Mouse (Mus musculus): ENCODE measurements around the gene Vmn1r157. TPM values are rescaled to one million over a fixed set of nuclear protein-coding genes. Genes with fewer than 3 reads are reported as not detected.
"Not testable (repeated sequence)": the region's sequence is repeated elsewhere in the genome, so short reads cannot be mapped to it uniquely, and the experiment has no call there.

The Vmn1r157 gene
- polyA plus RNA-seq (2015; fragmentation: Nextera tagmentation; extraction: Ambion mirVana), result not detected in 2 replicates

DNA sequence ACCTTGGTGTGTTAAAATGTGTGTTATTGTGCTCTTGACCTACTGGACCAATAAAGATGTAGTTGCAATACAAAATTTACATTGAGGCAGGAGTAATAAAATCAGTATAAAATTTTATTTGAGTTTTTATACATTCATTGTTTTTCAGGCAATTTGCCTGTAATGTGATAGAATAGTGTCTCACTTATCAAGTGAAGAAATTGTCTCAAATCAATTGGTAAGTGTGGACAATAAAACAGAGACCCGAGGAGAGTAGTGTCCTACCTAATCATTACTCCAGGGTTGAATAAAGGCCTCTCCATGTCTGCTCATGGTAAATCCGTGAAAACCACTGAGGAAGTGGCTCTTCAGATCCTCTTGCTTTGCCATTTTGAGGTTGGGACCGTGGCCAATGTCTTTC, at the start of gene Vmn1r157:
TSS of gene Vmn1r157 (plus strand) at position 301 of the 400 bp plus-strand sequence.
- H3K4me1 ChIP-seq; H3K27ac ChIP-seq; H3K4me2 ChIP-seq; H3K27me3 ChIP-seq (replicated peaks); H3K36me3 ChIP-seq (replicated peaks); H3K9ac ChIP-seq; H3K9me3 ChIP-seq; H3K4me3 ChIP-seq; ATAC-seq (replicated peaks): not testable (repeated sequence)
- WGBS, result 26% methylated on average over 2 of the region's 3 CpGs

DNA sequence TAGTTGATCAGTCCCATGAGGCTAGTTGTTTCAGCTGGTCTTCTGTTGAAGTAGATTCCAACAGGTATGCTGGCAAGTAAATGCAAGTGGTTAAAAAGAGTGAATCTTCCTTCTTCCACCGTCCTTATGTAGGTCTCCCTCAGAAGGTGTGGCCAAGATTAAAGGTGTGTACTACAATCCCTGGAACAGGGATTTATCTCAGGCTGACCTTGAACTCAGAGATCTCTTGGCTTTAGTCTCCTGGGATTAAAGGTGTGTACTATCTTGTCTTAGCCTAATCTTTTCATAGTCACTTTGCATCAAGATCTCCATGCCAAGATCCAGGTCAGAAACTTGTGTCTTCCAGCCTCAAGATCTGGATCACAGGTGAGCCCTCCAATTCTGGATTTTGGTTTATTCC, 41.9 kb upstream of the Vmn1r157 start, which contains the start of gene Gm4567:
TSS of gene Gm4567 (minus strand) at position 101 of the 400 bp plus-strand sequence.
- H3K9me3 ChIP-seq; H3K4me2 ChIP-seq; H3K27me3 ChIP-seq (replicated peaks); H3K9ac ChIP-seq; H3K4me3 ChIP-seq; H3K4me1 ChIP-seq; H3K27ac ChIP-seq; H3K36me3 ChIP-seq (replicated peaks); ATAC-seq (replicated peaks): not testable (repeated sequence)
- no CpG with 5 or more reads among the region's 1 CpGs for WGBS

DNA sequence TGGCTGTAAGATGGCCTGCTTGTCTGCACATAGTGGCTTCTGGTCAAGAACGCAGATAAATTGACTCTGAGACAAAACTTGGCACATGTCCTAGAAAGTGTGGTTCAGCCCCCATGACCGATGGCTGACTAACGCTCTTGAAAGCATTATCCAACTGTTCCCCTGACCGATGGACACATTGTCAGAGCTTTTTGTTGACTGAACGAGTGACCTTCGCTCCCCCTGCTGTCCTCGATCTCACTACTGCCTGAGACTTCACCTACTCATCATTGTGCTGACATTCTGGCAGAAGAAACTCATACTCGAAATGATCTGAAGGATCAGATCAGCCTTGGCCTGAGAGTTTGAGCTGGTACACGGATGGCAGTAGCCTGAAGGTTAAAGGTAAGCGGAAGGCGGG, 14.5 kb downstream of the Vmn1r157 start:
- H3K4me1 ChIP-seq; ATAC-seq (replicated peaks); H3K9ac ChIP-seq; H3K36me3 ChIP-seq (replicated peaks); H3K4me3 ChIP-seq; H3K27ac ChIP-seq; H3K9me3 ChIP-seq; H3K4me2 ChIP-seq; H3K27me3 ChIP-seq (replicated peaks): not testable (repeated sequence)
- 87% methylated on average over 7 of the region's 11 CpGs for WGBS

DNA sequence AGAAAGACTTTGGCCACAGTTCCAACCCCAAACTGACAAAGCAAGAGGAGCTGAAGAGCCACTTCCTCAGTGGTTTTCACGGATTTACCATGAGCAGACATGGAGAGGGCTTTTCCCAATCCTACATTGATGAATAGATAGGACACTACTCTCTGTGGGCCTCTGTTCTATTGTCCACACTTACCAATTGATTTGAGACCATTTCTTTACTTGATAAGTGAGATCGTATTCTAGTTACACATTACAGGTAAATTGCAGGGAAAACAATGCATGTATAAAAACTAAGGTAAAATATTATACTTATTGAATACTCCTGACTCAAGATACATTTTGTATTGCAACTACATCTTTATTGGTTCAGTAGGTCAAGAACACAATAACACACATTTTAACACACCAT, 29.2 kb downstream of the Vmn1r157 start, which contains the start of gene Vmn1r158:
TSS of gene Vmn1r158 (minus strand) at position 101 of the 400 bp plus-strand sequence.
- H3K4me2 ChIP-seq; H3K4me3 ChIP-seq; H3K27ac ChIP-seq; H3K9ac ChIP-seq; ATAC-seq (replicated peaks); H3K36me3 ChIP-seq (replicated peaks); H3K27me3 ChIP-seq (replicated peaks); H3K4me1 ChIP-seq: not testable (repeated sequence)
- 53% methylated on average over 2 of the region's 2 CpGs for WGBS
- H3K9me3 ChIP-seq, result peaks cover 16% of the 10 kb centered on the region

Other genes with a start within 250 kb of the Vmn1r157 start
- gene Vmn1r152, start 238.7 kb upstream of the Vmn1r157 start, polyA plus RNA-seq (2015; fragmentation: Nextera tagmentation; extraction: Ambion mirVana), result not detected in 2 replicates
- not detected in 2 replicates for gene Gm8677, start 226.8 kb upstream of the Vmn1r157 start, polyA plus RNA-seq (2015; fragmentation: Nextera tagmentation; extraction: Ambion mirVana)
- not detected in 2 replicates for gene Gm4201, start 196.4 kb upstream of the Vmn1r157 start, polyA plus RNA-seq (2015; fragmentation: Nextera tagmentation; extraction: Ambion mirVana)
- not detected in 2 replicates for gene Gm4565, start 173.6 kb upstream of the Vmn1r157 start, polyA plus RNA-seq (2015; fragmentation: Nextera tagmentation; extraction: Ambion mirVana)
- not detected in 2 replicates for gene Vmn1r155, start 103.7 kb upstream of the Vmn1r157 start, polyA plus RNA-seq (2015; fragmentation: Nextera tagmentation; extraction: Ambion mirVana)
- gene Gm8693, start 69.4 kb upstream of the Vmn1r157 start, polyA plus RNA-seq (2015; fragmentation: Nextera tagmentation; extraction: Ambion mirVana), result not detected in 2 replicates
- not detected in 2 replicates for gene Gm4567, start 42.0 kb upstream of the Vmn1r157 start, polyA plus RNA-seq (2015; fragmentation: Nextera tagmentation; extraction: Ambion mirVana)
- not detected in 2 replicates for gene Vmn1r158, start 29.1 kb downstream of the Vmn1r157 start, polyA plus RNA-seq (2015; fragmentation: Nextera tagmentation; extraction: Ambion mirVana)
- gene Vmn1r159, start 81.9 kb downstream of the Vmn1r157 start, polyA plus RNA-seq (2015; fragmentation: Nextera tagmentation; extraction: Ambion mirVana), result not detected in 2 replicates
- not detected in 2 replicates for gene Vmn1r160, start 109.5 kb downstream of the Vmn1r157 start, polyA plus RNA-seq (2015; fragmentation: Nextera tagmentation; extraction: Ambion mirVana)
- gene Gm4214, start 223.0 kb downstream of the Vmn1r157 start, polyA plus RNA-seq (2015; fragmentation: Nextera tagmentation; extraction: Ambion mirVana), result not detected in 2 replicates